Mouse (Mus musculus) CD4-positive, CD25-positive, alpha-beta regulatory T cell, adult 4 months (primary cell): ENCODE measurements around the gene Slc25a36. TPM values are rescaled to one million over a fixed set of nuclear protein-coding genes. Genes with fewer than 3 reads are reported as not detected.

Experiments
- ATAC-seq: one replicate; pipeline ENCODE4 v1.8.0; 2017
- polyA plus RNA-seq, 2 experiments: library from polyadenylated mRNA; unstranded; fragments of 100-300 nt; shearing (Covaris generic); gene quantifications; one replicate each; pipeline ENCODE4 v1.2.1; 2017

Slc25a36 gene
- polyA plus RNA-seq: 10 to 100 TPM; 67.5 to 77.7 TPM

GRCm38 (mm10) chr9:97110571-97111390, at the start of gene Slc25a36:
Gene Slc25a36 (minus strand): TSS chr9:97111157.
- peak; percentile 95 for ATAC-seq

GRCm38 (mm10) chr9:97158412-97158811, 47.5 kb upstream of the Slc25a36 start:
- no peak for ATAC-seq

GRCm38 (mm10) chr9:97155981-97156380, 45.0 kb upstream of the Slc25a36 start:
- ATAC-seq: no peak

- ATAC-seq: no peak
Observed at GRCm38 (mm10) chr9:97154956-97155355, 44.0 kb upstream of the Slc25a36 start.

- no peak for ATAC-seq
Observed at GRCm38 (mm10) chr9:97153006-97153405, 42.0 kb upstream of the Slc25a36 start.

GRCm38 (mm10) chr9:97147270-97147669, 36.3 kb upstream of the Slc25a36 start:
- ATAC-seq: no peak

GRCm38 (mm10) chr9:97145351-97145750, 34.4 kb upstream of the Slc25a36 start:
- no peak for ATAC-seq

- no peak for ATAC-seq
Observed at GRCm38 (mm10) chr9:97143416-97143815, 32.5 kb upstream of the Slc25a36 start.

GRCm38 (mm10) chr9:97142558-97142957, 31.6 kb upstream of the Slc25a36 start:
- no peak for ATAC-seq

- no peak for ATAC-seq
Observed at GRCm38 (mm10) chr9:97141723-97142122, 30.8 kb upstream of the Slc25a36 start.

- ATAC-seq: no peak
Observed at GRCm38 (mm10) chr9:97140145-97140932, 29.4 kb upstream of the Slc25a36 start.

GRCm38 (mm10) chr9:97137678-97138077, 26.7 kb upstream of the Slc25a36 start:
- no peak for ATAC-seq

- ATAC-seq: no peak
Observed at GRCm38 (mm10) chr9:97137116-97137515, 26.2 kb upstream of the Slc25a36 start.

GRCm38 (mm10) chr9:97135866-97136265, 24.9 kb upstream of the Slc25a36 start:
- ATAC-seq: no peak

GRCm38 (mm10) chr9:97133178-97133577, 22.2 kb upstream of the Slc25a36 start:
- ATAC-seq: no peak

- ATAC-seq: no peak
Observed at GRCm38 (mm10) chr9:97130001-97130400, 19.0 kb upstream of the Slc25a36 start.

- no peak for ATAC-seq
Observed at GRCm38 (mm10) chr9:97123934-97124692, 13.2 kb upstream of the Slc25a36 start.

GRCm38 (mm10) chr9:97121432-97121831, 10.5 kb upstream of the Slc25a36 start:
- no peak for ATAC-seq

- no peak for ATAC-seq
Observed at GRCm38 (mm10) chr9:97114271-97114670, 3.3 kb upstream of the Slc25a36 start.

- no peak for ATAC-seq
Observed at GRCm38 (mm10) chr9:97113555-97113929, 2.6 kb upstream of the Slc25a36 start.

- ATAC-seq: no peak
Observed at GRCm38 (mm10) chr9:97112797-97113554, 2.0 kb upstream of the Slc25a36 start.

- no peak for ATAC-seq
Observed at GRCm38 (mm10) chr9:97112238-97112637, 1.3 kb upstream of the Slc25a36 start.
